Mouse (Mus musculus): ENCODE measurements around the gene Vmn1r181. TPM values are rescaled to one million over a fixed set of nuclear protein-coding genes. Genes with fewer than 3 reads are reported as not detected.
"Not testable (repeated sequence)": the region's sequence is repeated elsewhere in the genome, so short reads cannot be mapped to it uniquely, and the experiment has no call there.

Vmn1r181 gene
- not detected in 2 replicates for polyA plus RNA-seq (2012; ENCODE audit: insufficient read depth, insufficient read length, missing spikeins)

DNA sequence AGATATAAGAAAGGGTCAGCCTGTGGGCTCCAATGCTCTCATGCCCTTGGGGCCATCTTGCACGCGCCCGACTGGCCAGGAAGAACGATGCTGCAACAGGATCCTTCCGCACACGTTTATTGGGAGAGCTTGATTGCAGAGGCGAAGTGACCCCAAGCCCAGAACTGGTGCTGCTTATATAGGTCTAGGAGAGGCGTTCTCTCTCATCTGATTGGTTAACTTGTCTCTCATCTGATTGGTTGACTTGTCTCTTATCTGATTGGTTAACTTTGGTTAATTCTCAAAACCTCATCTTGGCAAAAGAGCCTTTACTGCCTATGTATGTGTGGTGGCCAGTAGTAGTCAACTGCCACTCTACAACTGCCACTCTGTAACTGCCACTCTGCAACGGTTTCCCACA is at the start of gene Vmn1r181:
Vmn1r181 (plus strand) TSS at position 301 of the 400 bp plus-strand sequence.
- not testable (repeated sequence) for H3K4me1 ChIP-seq (ENCODE audit: control insufficient read depth, insufficient read depth, low read length); H3K4me3 ChIP-seq (ENCODE audit: insufficient read depth, low read length)

DNA sequence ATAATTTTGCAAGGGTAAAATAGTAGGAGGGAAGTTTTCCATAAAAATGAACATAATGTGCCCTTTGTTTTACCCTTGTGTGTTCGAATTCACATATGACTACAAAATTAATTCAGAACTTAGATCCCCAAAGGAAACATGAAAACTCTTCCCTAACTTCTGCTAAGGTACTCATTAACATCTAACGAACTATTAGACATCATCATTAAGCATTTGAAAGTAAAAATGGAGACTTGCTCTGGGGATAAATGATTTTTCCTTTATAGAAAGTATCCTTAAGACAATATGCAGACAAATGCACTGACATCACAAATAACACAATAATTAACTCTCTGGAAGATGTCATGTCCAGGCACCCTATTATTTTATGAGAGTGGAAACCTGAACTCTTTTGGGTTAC is 47.7 kb upstream of the Vmn1r181 start, which contains the start of gene Vmn1r179:
Vmn1r179 (plus strand) TSS at position 301 of the 400 bp plus-strand sequence.
- Histone ChIP-seq H3K4me3 (ENCODE audit: insufficient read depth, low read length) (no peak within 1 kb of the TSS), H3K4me1 (ENCODE audit: control insufficient read depth, insufficient read depth, low read length) (no peaks in the 10 kb centered on the region), H3K27ac (ENCODE audit: insufficient read depth, low read depth, low read length) (no peak within 1 kb of the TSS)
- TF ChIP-seq CTCF (IDR thresholded peaks at IDR 0.05; ENCODE audit: low read depth, low read length) (no peak), POLR2A (IDR thresholded peaks at IDR 0.05; ENCODE audit: borderline replicate concordance, low read depth, low read length) (no peak)

More for the DNA sequence above, at the start of gene Vmn1r181:
- not testable (repeated sequence) for H3K27ac ChIP-seq (ENCODE audit: insufficient read depth, low read depth, low read length)

DNA sequence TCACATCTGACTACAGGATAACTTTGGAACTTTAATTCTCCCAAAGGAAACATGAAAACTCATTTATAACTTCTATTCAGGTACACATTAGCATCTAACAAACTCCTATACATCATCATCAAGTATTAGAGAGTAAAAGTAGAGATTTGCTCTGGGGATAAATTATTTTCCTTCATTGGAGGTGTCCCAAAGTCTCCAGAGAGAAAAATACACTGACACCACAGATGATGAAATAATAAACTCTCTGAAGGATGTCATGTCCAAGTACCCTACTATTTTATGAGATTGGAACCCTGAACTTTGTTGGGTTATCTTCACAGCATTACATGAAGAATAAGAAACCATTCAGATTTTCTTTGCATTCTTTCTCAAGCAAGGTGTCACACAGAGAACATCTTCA is 24.1 kb upstream of the Vmn1r181 start, which contains the start of gene Vmn1r180:
Vmn1r180 (plus strand) TSS at position 301 of the 400 bp plus-strand sequence.
- Histone ChIP-seq H3K4me3 (ENCODE audit: insufficient read depth, low read length) (no peak within 1 kb of the TSS), H3K4me1 (ENCODE audit: control insufficient read depth, insufficient read depth, low read length) (no peaks in the 10 kb centered on the region), H3K27ac (ENCODE audit: insufficient read depth, low read depth, low read length) (no peak within 1 kb of the TSS)
- TF ChIP-seq POLR2A (IDR thresholded peaks at IDR 0.05; ENCODE audit: borderline replicate concordance, low read depth, low read length) = no peak
- TF ChIP-seq CTCF (IDR thresholded peaks at IDR 0.05; ENCODE audit: low read depth, low read length) = no peak

DNA sequence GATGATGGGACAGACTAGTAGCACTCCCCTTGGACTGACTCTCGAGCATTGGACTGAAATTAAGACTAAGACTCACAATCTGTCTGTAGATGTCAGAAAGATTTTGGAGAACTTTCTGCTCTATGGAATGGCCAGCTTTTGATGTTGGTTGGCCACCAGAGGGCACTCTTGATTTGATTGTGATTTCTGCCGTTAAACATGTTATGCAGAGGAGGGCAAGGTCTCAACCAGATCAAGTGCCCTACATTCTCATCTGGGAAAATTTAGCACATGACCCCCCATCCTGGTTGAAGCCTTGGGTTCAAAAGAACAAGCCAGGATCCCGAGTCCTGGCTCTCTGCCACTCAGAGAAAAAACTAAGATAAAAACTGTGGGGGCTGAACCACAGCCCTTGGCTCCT is 6.4 kb upstream of the Vmn1r181 start:
- H3K4me3 ChIP-seq (ENCODE audit: insufficient read depth, low read length); H3K4me1 ChIP-seq (ENCODE audit: control insufficient read depth, insufficient read depth, low read length); H3K27ac ChIP-seq (ENCODE audit: insufficient read depth, low read depth, low read length): not testable (repeated sequence)

DNA sequence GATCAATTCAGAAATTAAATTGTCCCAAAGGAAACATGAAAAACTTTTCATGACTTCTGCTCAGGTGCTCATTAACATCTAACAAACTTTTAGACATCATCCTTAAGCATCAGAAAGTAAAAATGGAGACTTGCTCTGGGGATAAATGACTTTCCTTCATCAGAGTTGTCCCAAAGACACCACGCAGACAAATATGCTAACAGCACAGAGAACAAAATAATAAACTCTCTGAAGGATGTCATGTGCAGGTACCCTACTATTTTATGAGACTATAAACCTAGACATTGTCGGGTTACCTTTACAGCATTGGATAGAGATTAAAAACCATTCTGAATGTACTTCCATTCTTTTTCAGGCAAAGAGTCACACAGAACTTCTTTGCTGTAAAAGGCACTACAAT is 27.0 kb downstream of the Vmn1r181 start, which contains the start of gene V1rd19:
V1rd19 (plus strand) TSS at position 301 of the 400 bp plus-strand sequence.
- no peak within 1 kb of the TSS for H3K27ac ChIP-seq (ENCODE audit: insufficient read depth, low read depth, low read length)

More for the DNA sequence above, 27.0 kb downstream of the Vmn1r181 start, which contains the start of gene V1rd19:
- TF ChIP-seq POLR2A (IDR thresholded peaks at IDR 0.05; ENCODE audit: borderline replicate concordance, low read depth, low read length) (no peak), CTCF (IDR thresholded peaks at IDR 0.05; ENCODE audit: low read depth, low read length) (no peak)
- no peaks in the 10 kb centered on the region for H3K4me1 ChIP-seq (ENCODE audit: control insufficient read depth, insufficient read depth, low read length)
- H3K4me3 ChIP-seq (ENCODE audit: insufficient read depth, low read length) = no peak within 1 kb of the TSS

Other genes starting within 250 kb of the Vmn1r181 start
- 0.09 TPM in 1 of 2 replicates, not detected in the other for gene Vmn1r174, start 222.3 kb upstream of the Vmn1r181 start, polyA plus RNA-seq (2012; ENCODE audit: insufficient read depth, insufficient read length, missing spikeins)
- not detected in 2 replicates for gene Vmn1r175, start 164.0 kb upstream of the Vmn1r181 start, polyA plus RNA-seq (2012; ENCODE audit: insufficient read depth, insufficient read length, missing spikeins)
- not detected in 2 replicates for gene Vmn1r176, start 137.2 kb upstream of the Vmn1r181 start, polyA plus RNA-seq (2012; ENCODE audit: insufficient read depth, insufficient read length, missing spikeins)
- gene Vmn1r177, start 108.2 kb upstream of the Vmn1r181 start, polyA plus RNA-seq (2012; ENCODE audit: insufficient read depth, insufficient read length, missing spikeins) = not detected in 2 replicates
- not detected in 2 replicates for gene Vmn1r178, start 82.6 kb upstream of the Vmn1r181 start, polyA plus RNA-seq (2012; ENCODE audit: insufficient read depth, insufficient read length, missing spikeins)
- not detected in 2 replicates for gene Vmn1r179, start 47.6 kb upstream of the Vmn1r181 start, polyA plus RNA-seq (2012; ENCODE audit: insufficient read depth, insufficient read length, missing spikeins)
- not detected in 2 replicates for gene Vmn1r180, start 24.0 kb upstream of the Vmn1r181 start, polyA plus RNA-seq (2012; ENCODE audit: insufficient read depth, insufficient read length, missing spikeins)
- not detected in 2 replicates for gene V1rd19, start 27.1 kb downstream of the Vmn1r181 start, polyA plus RNA-seq (2012; ENCODE audit: insufficient read depth, insufficient read length, missing spikeins)
- 0.32 TPM in 1 of 2 replicates, not detected in the other for gene Vmn1r183, start 78.6 kb downstream of the Vmn1r181 start, polyA plus RNA-seq (2012; ENCODE audit: insufficient read depth, insufficient read length, missing spikeins)
- gene Zfp180, start 107.3 kb downstream of the Vmn1r181 start, polyA plus RNA-seq (2012; ENCODE audit: insufficient read depth, insufficient read length, missing spikeins) = 10.8 and 11.2 TPM in 2 replicates
- gene Zfp112, start 137.7 kb downstream of the Vmn1r181 start, polyA plus RNA-seq (2012; ENCODE audit: insufficient read depth, insufficient read length, missing spikeins) = 0.38 and 1.2 TPM in 2 replicates
- 6.4 and 7.0 TPM in 2 replicates for gene Zfp235, start 159.6 kb downstream of the Vmn1r181 start, polyA plus RNA-seq (2012; ENCODE audit: insufficient read depth, insufficient read length, missing spikeins)
- 0.50 TPM in 1 of 2 replicates, not detected in the other for gene Zfp114, start 200.4 kb downstream of the Vmn1r181 start, polyA plus RNA-seq (2012; ENCODE audit: insufficient read depth, insufficient read length, missing spikeins)
- 7.4 and 8.7 TPM in 2 replicates for gene Zfp111, start 236.8 kb downstream of the Vmn1r181 start, polyA plus RNA-seq (2012; ENCODE audit: insufficient read depth, insufficient read length, missing spikeins)

Measured in bone marrow macrophage, adult 2 months (primary cell).